Mouse (Mus musculus): ENCODE measurements at regions not wholly inside any gene's neighbourhood (a gene's known extent, or its start where the extent isn't known, plus 50 kb on each side); places are given as distances from the start of the nearest gene placed in this dataset.

DNA sequence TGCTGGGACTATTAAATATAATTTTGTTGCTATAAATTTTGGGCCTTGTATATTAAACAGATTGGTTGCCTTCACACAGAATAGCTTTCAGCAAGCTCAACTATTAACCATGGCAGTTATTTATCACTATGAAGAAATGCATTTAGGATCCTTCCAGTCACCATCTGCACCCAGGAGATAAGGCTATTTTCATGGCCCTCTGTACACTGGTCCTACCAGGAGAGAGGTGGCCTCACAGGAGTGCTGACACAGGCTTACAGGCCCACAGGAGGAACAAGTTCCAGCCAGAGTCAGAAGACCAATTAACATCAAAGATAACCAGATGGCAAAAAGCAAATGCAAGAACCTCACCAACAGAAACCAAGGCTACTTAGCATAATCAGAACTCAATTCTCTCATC, 731.3 kb downstream of the Ryr2 start:
- Histone ChIP-seq H3K27ac (ENCODE audit: low read length) (no peak overlapping the region), H3K4me2 (ENCODE audit: low read length) (no peak overlapping the region)

DNA sequence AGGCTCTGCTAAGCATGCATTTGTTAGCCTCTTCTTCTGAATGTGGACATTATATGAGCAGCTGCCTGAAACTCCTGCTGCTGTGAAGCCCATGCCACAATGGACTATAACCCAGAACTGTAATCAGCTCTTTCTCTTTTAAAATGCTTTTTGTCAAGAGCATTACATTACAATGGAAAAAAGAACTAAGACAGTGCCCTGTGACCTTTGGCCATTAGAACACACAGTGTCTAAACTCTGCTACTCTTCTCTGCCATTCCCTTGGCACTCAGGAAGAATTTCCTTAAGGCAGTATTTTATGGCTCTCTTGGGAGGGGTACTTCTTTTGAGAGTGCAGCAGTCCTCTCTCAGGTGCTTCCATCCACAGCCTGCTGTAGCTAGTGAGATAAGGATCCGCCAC, 737.3 kb downstream of the Ryr2 start:
- WGBS: 81% methylated on average over 1 of the region's 1 CpGs
- Histone ChIP-seq H3K9me3 (replicated peaks; ENCODE audit: control insufficient read depth, low read length, poor library complexity, severe bottlenecking) (no peaks in the 10 kb centered on the region), H3K4me1 (ENCODE audit: control insufficient read depth, insufficient read depth, low read length) (no peaks in the 10 kb centered on the region), H3K36me3 (ENCODE audit: control insufficient read depth, insufficient read depth, low read length) (no peaks in the 10 kb centered on the region), H3K27me3 (ENCODE audit: control insufficient read depth, insufficient read depth, low read depth, low read length) (no peaks in the 10 kb centered on the region), H3K4me2 (ENCODE audit: low read length) (no peak overlapping the region), H3K4me3 (ENCODE audit: low read depth, low read length) (no peak overlapping the region), H3K9ac (ENCODE audit: low read depth, low read length) (no peak overlapping the region), H3K27ac (ENCODE audit: low read length) (no peak overlapping the region)
- no peak for ATAC-seq

More for the DNA sequence above, 731.3 kb downstream of the Ryr2 start:
- Histone ChIP-seq H3K27me3 (ENCODE audit: control insufficient read depth, insufficient read depth, low read depth, low read length) (no peaks in the 10 kb centered on the region), H3K9ac (ENCODE audit: low read depth, low read length) (no peak overlapping the region), H3K36me3 (ENCODE audit: control insufficient read depth, insufficient read depth, low read length) (no peaks in the 10 kb centered on the region), H3K4me3 (ENCODE audit: low read depth, low read length) (no peak overlapping the region), H3K9me3 (replicated peaks; ENCODE audit: control insufficient read depth, low read length, poor library complexity, severe bottlenecking) (peaks cover 5% of the 10 kb centered on the region; the same call in 1 of the 2 replicates), H3K4me1 (ENCODE audit: control insufficient read depth, insufficient read depth, low read length) (no peaks in the 10 kb centered on the region)
- no peak for ATAC-seq

DNA sequence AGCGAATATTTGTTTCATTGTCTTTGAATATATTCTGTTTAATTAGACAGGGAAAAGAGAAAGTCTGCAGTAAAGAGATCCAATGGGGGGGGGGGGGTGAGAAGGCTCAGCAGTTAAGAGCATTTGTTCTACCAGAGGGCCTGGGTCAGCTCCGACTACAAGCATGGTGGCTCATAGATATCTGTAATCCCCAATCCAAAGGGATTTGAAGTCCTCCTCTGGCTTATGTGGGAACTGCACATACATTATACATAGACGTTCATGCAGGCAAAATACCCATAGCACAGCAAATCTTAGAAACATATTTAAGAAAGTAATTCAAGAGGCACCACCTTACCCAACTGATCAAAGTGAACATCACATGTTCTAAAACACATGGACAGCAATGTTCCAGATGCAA, 743.9 kb downstream of the Ryr2 start:
- no peaks in the 10 kb centered on the region for H3K4me1 ChIP-seq (ENCODE audit: control insufficient read depth, insufficient read depth, low read length)

DNA sequence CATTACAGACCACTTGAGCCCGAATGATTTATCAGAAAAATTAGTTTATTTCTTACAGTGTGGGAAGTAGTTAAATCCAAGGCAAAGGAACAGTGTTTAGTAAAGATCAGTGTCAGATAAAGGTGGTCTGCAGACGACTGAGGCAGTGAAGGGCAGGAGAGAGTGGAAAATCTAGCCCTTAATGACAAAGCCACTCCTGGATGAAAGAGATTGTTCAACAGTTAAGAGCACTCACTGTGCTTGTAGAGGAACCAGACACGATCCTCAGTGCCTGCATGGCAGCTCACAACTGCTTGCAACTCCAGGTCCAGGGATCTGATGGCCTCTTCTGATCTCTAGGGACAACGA, 758.3 kb downstream of the Ryr2 start:
- no peak overlapping the region for H3K9ac ChIP-seq (ENCODE audit: low read depth, low read length)
- H3K4me1 ChIP-seq (ENCODE audit: control insufficient read depth, insufficient read depth, low read length): peaks cover 7% of the 10 kb centered on the region; the same call in 1 of the 2 replicates
- H3K9me3 ChIP-seq (replicated peaks; ENCODE audit: control insufficient read depth, low read length, poor library complexity, severe bottlenecking): no peaks in the 10 kb centered on the region; the same call in 1 of the 2 replicates
- ATAC-seq: peak; percentile 33; the same call in 1 of the 2 replicates
- no peak overlapping the region for H3K4me2 ChIP-seq (ENCODE audit: low read length)
- H3K27me3 ChIP-seq (ENCODE audit: control insufficient read depth, insufficient read depth, low read depth, low read length): no peaks in the 10 kb centered on the region
- no peak overlapping the region for H3K4me3 ChIP-seq (ENCODE audit: low read depth, low read length)
- H3K36me3 ChIP-seq (ENCODE audit: control insufficient read depth, insufficient read depth, low read length): no peaks in the 10 kb centered on the region
- no peak overlapping the region for H3K27ac ChIP-seq (ENCODE audit: low read length)
- WGBS: 34% methylated on average over 4 of the region's 4 CpGs

More for the DNA sequence above, 743.9 kb downstream of the Ryr2 start:
- no peak overlapping the region for H3K4me3 ChIP-seq (ENCODE audit: low read depth, low read length)
- no peaks in the 10 kb centered on the region for H3K9me3 ChIP-seq (replicated peaks; ENCODE audit: control insufficient read depth, low read length, poor library complexity, severe bottlenecking)
- ATAC-seq: no peak
- no peaks in the 10 kb centered on the region for H3K36me3 ChIP-seq (ENCODE audit: control insufficient read depth, insufficient read depth, low read length)
- H3K4me2 ChIP-seq (ENCODE audit: low read length): no peak overlapping the region
- no peak overlapping the region for H3K9ac ChIP-seq (ENCODE audit: low read depth, low read length)
- 65% methylated on average over 3 of the region's 3 CpGs for WGBS
- no peaks in the 10 kb centered on the region for H3K27me3 ChIP-seq (ENCODE audit: control insufficient read depth, insufficient read depth, low read depth, low read length)
- no peak overlapping the region for H3K27ac ChIP-seq (ENCODE audit: low read length)

DNA sequence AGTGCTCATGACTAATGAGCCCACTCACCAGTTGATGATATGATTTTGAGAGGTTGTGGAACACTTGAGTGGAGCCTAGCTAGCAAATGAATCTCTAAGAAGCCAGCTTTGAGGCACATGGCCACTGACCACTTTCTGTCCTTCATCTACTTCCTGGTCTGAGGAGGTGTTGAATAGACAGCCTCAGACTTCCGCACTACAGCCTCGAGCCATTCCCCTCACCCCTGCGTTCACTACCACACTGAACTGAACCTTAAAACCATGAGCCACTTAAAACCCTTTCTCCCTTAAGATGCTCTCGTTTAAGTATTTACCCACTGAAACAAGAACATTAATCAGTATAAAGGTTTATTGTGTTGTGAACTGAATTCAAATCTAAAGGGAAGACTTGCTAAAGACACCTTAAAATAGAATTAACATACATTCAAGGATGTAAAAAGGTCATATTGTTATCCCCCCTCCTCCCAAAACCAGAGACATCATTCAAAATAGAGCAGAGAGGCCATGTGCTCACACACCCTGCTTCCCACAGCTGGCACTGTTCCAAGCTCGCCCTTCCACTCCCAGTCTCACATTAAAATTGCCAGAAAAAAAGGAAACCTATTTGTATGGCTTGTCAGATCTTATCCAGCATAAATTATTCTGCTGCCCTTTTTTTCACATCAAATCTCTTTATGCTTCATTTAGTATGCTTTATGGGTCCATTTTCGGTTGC, 758.8 kb downstream of the Ryr2 start:
- Histone ChIP-seq H3K9ac (ENCODE audit: low read depth, low read length) (no peak overlapping the region), H3K36me3 (ENCODE audit: control insufficient read depth, insufficient read depth, low read length) (no peaks in the 10 kb centered on the region), H3K4me3 (ENCODE audit: low read depth, low read length) (no peak overlapping the region), H3K4me1 (ENCODE audit: control insufficient read depth, insufficient read depth, low read length) (peaks cover 7% of the 10 kb centered on the region; the same call in 1 of the 2 replicates), H3K27ac (ENCODE audit: low read length) (no peak overlapping the region), H3K27me3 (ENCODE audit: control insufficient read depth, insufficient read depth, low read depth, low read length) (no peaks in the 10 kb centered on the region), H3K9me3 (replicated peaks; ENCODE audit: control insufficient read depth, low read length, poor library complexity, severe bottlenecking) (no peaks in the 10 kb centered on the region; the same call in 1 of the 2 replicates), H3K4me2 (ENCODE audit: low read length) (no peak overlapping the region)
- 33% methylated on average over 6 of the region's 6 CpGs for WGBS
- peak; percentile 67; the same call in 1 of the 2 replicates for ATAC-seq

DNA sequence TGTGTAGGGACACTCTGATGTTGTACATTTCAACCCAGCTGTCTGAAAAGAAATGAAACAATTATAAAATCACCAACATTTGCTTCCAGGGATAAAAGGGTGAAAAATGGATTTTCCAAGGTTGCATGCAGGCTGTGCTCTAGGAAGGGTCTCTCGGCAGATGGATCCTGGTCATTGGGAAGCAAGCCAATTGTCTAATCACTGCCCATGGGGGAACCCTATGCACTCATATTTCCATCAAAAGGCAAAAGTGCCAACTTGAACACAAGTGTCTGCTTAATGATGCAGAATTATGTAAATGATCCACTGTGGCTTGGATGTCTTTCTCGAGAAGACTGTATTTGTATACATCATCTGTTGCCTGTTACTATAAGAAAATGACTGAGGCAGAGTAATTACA, 762.2 kb downstream of the Ryr2 start:
- no peaks in the 10 kb centered on the region for H3K36me3 ChIP-seq (ENCODE audit: control insufficient read depth, insufficient read depth, low read length)
- no peak overlapping the region for H3K4me3 ChIP-seq (ENCODE audit: low read depth, low read length)
- peaks cover 7% of the 10 kb centered on the region; the same call in 1 of the 2 replicates for H3K4me1 ChIP-seq (ENCODE audit: control insufficient read depth, insufficient read depth, low read length)
- no peak for ATAC-seq
- no peak overlapping the region for H3K27ac ChIP-seq (ENCODE audit: low read length)
- no peak overlapping the region for H3K4me2 ChIP-seq (ENCODE audit: low read length)
- no peaks in the 10 kb centered on the region; the same call in 1 of the 2 replicates for H3K9me3 ChIP-seq (replicated peaks; ENCODE audit: control insufficient read depth, low read length, poor library complexity, severe bottlenecking)
- H3K27me3 ChIP-seq (ENCODE audit: control insufficient read depth, insufficient read depth, low read depth, low read length): no peaks in the 10 kb centered on the region
- H3K9ac ChIP-seq (ENCODE audit: low read depth, low read length): no peak overlapping the region
- 50% methylated on average over 2 of the region's 2 CpGs for WGBS

DNA sequence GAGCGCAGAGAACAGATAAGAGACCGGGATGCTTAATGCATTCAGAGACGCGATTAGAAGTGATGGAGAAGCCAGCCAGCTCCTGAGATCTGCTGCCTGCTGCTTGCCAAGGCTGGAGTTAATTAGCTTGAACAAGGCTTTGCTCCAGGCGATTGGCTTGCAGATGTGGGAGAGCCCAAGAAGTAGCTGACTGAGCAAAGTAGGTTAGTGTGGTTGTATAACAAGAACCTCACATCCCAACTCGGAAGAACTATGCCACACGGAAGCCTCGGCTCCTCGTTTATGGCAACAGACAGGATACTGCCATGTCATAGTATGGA, 768.5 kb downstream of the Ryr2 start:
- no peak overlapping the region for H3K9ac ChIP-seq (ENCODE audit: low read depth, low read length)
- WGBS: 50% methylated on average over 9 of the region's 9 CpGs
- H3K36me3 ChIP-seq (ENCODE audit: control insufficient read depth, insufficient read depth, low read length): no peaks in the 10 kb centered on the region
- no peaks in the 10 kb centered on the region for H3K27me3 ChIP-seq (ENCODE audit: control insufficient read depth, insufficient read depth, low read depth, low read length)
- H3K4me2 ChIP-seq (ENCODE audit: low read length): no peak overlapping the region
- H3K4me3 ChIP-seq (ENCODE audit: low read depth, low read length): no peak overlapping the region
- peak; percentile 83 for ATAC-seq
- peak overlapping the region; percentile 43 for H3K27ac ChIP-seq (ENCODE audit: low read length)
- H3K4me1 ChIP-seq (ENCODE audit: control insufficient read depth, insufficient read depth, low read length): peaks cover 8% of the 10 kb centered on the region
- H3K9me3 ChIP-seq (replicated peaks; ENCODE audit: control insufficient read depth, low read length, poor library complexity, severe bottlenecking): no peaks in the 10 kb centered on the region

DNA sequence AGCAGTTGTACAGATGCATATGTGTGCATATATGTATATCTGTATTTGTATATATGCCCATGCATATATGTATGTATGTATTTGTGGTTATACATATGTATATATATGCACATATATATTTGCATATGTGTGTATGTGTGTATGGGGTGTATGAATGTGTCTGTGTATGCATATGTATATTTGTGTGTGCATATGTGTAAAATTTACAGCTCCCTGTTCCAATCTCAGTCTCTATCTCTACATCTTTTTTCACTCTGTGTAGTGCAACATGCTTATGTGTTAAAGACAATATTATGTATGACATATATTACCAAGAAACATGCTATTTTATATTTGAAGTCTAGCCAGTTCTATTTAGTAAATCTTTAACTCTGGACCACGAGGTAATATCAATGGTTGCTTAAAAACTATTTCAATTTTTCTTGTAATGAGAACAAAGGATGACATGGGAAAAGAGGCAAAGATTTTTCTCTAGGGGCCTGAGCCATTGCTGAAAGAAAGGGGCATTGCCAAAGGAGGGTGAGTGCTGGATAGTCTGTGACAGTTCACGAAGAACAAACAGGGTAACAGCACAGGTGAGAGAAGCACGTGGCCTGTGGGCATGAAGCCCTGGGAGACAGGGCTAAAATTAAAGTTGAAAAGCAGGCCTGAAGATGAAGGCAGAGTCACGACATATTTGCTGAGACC, 769.0 kb downstream of the Ryr2 start:
- peaks cover 8% of the 10 kb centered on the region for H3K4me1 ChIP-seq (ENCODE audit: control insufficient read depth, insufficient read depth, low read length)
- peak overlapping the region; percentile 43 for H3K27ac ChIP-seq (ENCODE audit: low read length)
- no peak overlapping the region for H3K4me3 ChIP-seq (ENCODE audit: low read depth, low read length)
- no peaks in the 10 kb centered on the region for H3K36me3 ChIP-seq (ENCODE audit: control insufficient read depth, insufficient read depth, low read length)
- H3K4me2 ChIP-seq (ENCODE audit: low read length): no peak overlapping the region
- H3K9ac ChIP-seq (ENCODE audit: low read depth, low read length): no peak overlapping the region
- peak; percentile 74 for ATAC-seq
- no peaks in the 10 kb centered on the region for H3K27me3 ChIP-seq (ENCODE audit: control insufficient read depth, insufficient read depth, low read depth, low read length)
- H3K9me3 ChIP-seq (replicated peaks; ENCODE audit: control insufficient read depth, low read length, poor library complexity, severe bottlenecking): no peaks in the 10 kb centered on the region
- 37% methylated on average over 4 of the region's 4 CpGs for WGBS

DNA sequence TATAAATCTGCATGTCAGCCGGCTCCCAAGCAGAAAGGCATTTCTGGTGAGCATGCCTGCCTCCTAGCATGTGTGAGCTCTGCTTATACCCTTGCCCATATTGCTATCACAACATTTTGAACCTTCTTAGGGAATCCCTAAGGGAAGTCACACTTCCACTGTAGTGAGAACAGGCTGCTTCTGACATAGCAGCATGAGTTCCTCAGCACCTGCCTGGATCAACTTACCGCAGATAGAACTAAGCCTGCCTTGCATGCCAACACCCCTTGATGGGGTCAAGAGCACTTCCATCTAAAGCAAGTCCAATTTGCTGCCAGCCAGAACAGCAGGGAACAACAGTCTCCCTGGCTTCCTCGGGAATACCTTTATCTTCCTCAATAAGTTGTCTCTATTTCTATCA, 769.8 kb downstream of the Ryr2 start:
- WGBS: 74% methylated on average over 3 of the region's 3 CpGs
- H3K9me3 ChIP-seq (replicated peaks; ENCODE audit: control insufficient read depth, low read length, poor library complexity, severe bottlenecking): no peaks in the 10 kb centered on the region
- H3K27ac ChIP-seq (ENCODE audit: low read length): no peak overlapping the region
- H3K36me3 ChIP-seq (ENCODE audit: control insufficient read depth, insufficient read depth, low read length): no peaks in the 10 kb centered on the region
- no peaks in the 10 kb centered on the region for H3K27me3 ChIP-seq (ENCODE audit: control insufficient read depth, insufficient read depth, low read depth, low read length)
- no peak for ATAC-seq
- H3K4me3 ChIP-seq (ENCODE audit: low read depth, low read length): no peak overlapping the region
- H3K9ac ChIP-seq (ENCODE audit: low read depth, low read length): no peak overlapping the region
- H3K4me2 ChIP-seq (ENCODE audit: low read length): no peak overlapping the region
- peaks cover 8% of the 10 kb centered on the region for H3K4me1 ChIP-seq (ENCODE audit: control insufficient read depth, insufficient read depth, low read length)
